Mouse (Mus musculus): ENCODE measurements around the gene Crxos. TPM values are rescaled to one million over a fixed set of nuclear protein-coding genes. Genes with fewer than 3 reads are reported as not detected.
"Not testable (repeated sequence)": the region's sequence is repeated elsewhere in the genome, so short reads cannot be mapped to it uniquely, and the experiment has no call there.

The Crxos gene
- polyA plus RNA-seq, 1 experiment from 2014 or later = not detected

DNA sequence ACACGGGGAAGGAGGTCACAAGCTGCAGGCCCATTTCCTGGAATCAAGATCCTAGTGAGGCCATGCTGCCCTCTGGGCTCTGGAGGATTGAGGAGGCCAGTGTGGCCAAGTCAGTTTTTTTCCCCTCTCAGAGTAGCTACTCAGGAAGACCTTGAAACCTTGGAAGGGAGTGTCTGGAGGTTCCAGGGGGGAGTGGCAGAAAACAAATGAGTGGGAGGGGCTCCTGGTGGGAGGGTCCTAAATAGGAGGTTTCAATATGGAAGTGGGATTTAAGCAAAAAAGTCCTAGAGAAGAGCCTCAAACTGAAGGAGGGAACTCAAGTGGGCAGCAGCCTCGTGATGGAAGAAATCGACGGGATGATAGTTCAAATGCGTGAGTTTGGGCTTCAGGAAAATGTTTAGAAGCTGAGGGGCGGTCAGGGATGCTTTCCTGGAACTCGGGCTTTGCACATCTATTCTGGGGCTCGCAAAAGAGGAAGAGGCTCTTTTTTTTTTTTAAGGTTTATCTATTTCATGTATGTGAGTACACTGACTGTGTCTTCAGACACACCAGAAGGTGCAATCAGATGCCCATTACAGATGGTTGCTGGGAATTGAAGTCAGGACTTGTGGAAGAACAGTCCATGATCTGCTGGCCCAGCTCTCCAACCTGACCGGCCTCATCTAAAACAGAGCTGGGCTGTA, 19.1 kb downstream of the Crxos start:
- no peak overlapping the region for H3K4me2 ChIP-seq (replicated peaks; ENCODE audit: low read depth, low read length)
- H3K27me3 ChIP-seq (ENCODE audit: control insufficient read depth, insufficient read depth, low read length) = no peaks in the 10 kb centered on the region
- no peak for ATAC-seq (ENCODE audit: insufficient number of reproducible peaks, insufficient read depth, low FRiP score, low read depth)
- 75% methylated on average over 9 of the region's 9 CpGs for WGBS
- H3K36me3 ChIP-seq (ENCODE audit: control insufficient read depth, insufficient read depth, low read length) = no peaks in the 10 kb centered on the region
- no peak overlapping the region for H3K4me3 ChIP-seq (ENCODE audit: low read depth, low read length)
- no peaks in the 10 kb centered on the region for H3K4me1 ChIP-seq (ENCODE audit: control insufficient read depth, insufficient read depth, low read length)
- no peak overlapping the region for H3K9ac ChIP-seq (replicated peaks; ENCODE audit: low read depth, low read length)
- no peak overlapping the region for H3K27ac ChIP-seq (ENCODE audit: low read length)
- H3K9me3 ChIP-seq (ENCODE audit: control insufficient read depth, low read depth, low read length) = no peaks in the 10 kb centered on the region

DNA sequence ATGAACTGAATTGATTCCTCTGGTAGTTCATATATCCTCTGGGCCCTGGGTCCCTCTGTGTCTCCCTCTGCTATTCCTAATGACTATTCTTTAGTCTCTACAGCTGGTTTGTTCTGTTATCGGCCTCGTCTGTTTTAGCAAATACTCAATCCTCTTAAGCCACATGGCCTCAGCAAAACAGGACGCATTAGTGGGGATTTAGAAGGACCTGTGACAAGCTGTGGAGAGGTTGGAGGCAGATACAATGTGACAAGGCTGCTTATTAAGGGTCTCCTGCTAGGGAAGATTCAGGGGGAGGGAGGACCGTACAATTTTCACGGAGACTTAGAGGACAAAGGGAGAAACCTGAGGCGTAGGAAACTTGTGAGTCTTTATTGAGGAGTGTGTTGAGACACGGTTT, 23.4 kb downstream of the Crxos start:
- H3K4me1 ChIP-seq (ENCODE audit: control insufficient read depth, insufficient read depth, low read length) = no peaks in the 10 kb centered on the region
- ATAC-seq (ENCODE audit: insufficient number of reproducible peaks, insufficient read depth, low FRiP score, low read depth) = no peak
- 74% methylated on average over 7 of the region's 7 CpGs for WGBS
- no peak overlapping the region for H3K4me3 ChIP-seq (ENCODE audit: low read depth, low read length)
- H3K27me3 ChIP-seq (ENCODE audit: control insufficient read depth, insufficient read depth, low read length) = no peaks in the 10 kb centered on the region
- no peak overlapping the region for H3K4me2 ChIP-seq (replicated peaks; ENCODE audit: low read depth, low read length)
- no peak overlapping the region for H3K9ac ChIP-seq (replicated peaks; ENCODE audit: low read depth, low read length)
- H3K27ac ChIP-seq (ENCODE audit: low read length) = no peak overlapping the region
- H3K36me3 ChIP-seq (ENCODE audit: control insufficient read depth, insufficient read depth, low read length) = no peaks in the 10 kb centered on the region
- H3K9me3 ChIP-seq (ENCODE audit: control insufficient read depth, low read depth, low read length) = no peaks in the 10 kb centered on the region

DNA sequence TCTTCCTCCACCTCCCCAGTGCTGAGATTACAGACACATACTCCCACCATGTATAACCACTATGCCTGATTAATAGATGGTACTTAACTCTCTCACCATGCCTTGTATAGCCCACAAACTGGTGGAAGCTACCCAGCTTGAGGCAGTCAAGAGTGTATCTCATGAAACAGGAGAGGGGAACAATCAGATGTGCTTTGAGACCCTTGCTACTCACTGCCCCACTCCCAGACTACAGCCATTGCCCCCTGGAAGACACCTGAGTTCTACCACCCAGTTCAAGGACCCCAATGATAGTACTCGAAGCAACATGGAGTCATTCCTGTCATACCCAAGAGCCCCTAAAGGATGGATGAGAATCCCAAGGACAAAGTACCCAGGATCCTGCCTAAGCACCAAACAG, 24.2 kb downstream of the Crxos start:
- no peaks in the 10 kb centered on the region for H3K27me3 ChIP-seq (ENCODE audit: control insufficient read depth, insufficient read depth, low read length)
- WGBS = 82% methylated on average over 1 of the region's 1 CpGs
- H3K27ac ChIP-seq (ENCODE audit: low read length) = no peak overlapping the region
- H3K9ac ChIP-seq (replicated peaks; ENCODE audit: low read depth, low read length) = no peak overlapping the region
- H3K4me1 ChIP-seq (ENCODE audit: control insufficient read depth, insufficient read depth, low read length) = no peaks in the 10 kb centered on the region
- H3K36me3 ChIP-seq (ENCODE audit: control insufficient read depth, insufficient read depth, low read length) = no peaks in the 10 kb centered on the region
- H3K4me2 ChIP-seq (replicated peaks; ENCODE audit: low read depth, low read length) = no peak overlapping the region
- H3K4me3 ChIP-seq (ENCODE audit: low read depth, low read length) = no peak overlapping the region
- no peaks in the 10 kb centered on the region for H3K9me3 ChIP-seq (ENCODE audit: control insufficient read depth, low read depth, low read length)
- no peak for ATAC-seq (ENCODE audit: insufficient number of reproducible peaks, insufficient read depth, low FRiP score, low read depth)

DNA sequence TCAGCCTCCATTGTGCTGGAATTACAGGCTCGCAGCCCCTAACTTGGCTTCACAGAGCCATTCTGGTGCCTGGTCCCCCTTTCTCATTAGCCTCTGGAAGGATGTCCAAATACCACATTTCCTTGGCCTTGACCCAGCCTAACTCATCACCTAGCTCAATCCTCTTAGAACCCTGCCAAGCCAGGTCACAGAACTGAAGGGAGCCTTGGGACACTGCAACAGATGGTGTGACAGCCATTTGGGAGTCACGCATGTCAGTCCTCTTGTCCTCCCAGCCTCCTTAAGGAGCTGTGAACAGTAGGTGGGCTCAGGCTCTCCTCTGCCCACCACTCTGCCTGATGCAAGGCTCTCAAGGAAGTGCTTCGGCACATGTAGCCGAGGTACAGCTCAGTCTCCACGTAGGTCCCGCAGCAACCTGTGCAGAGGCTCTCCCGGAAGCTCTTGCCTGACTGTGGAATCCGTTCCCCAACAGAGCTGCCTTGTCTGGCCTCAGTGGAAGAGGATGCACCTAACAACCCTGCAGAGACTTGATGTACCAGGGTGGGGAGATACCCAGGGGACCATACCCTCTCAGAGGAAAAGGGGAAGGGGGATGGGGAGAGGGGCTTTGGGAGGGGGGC, 25.7 kb downstream of the Crxos start:
- no peak overlapping the region for H3K4me2 ChIP-seq (replicated peaks; ENCODE audit: low read depth, low read length)
- H3K4me1 ChIP-seq (ENCODE audit: control insufficient read depth, insufficient read depth, low read length) = no peaks in the 10 kb centered on the region
- H3K27me3 ChIP-seq (ENCODE audit: control insufficient read depth, insufficient read depth, low read length) = no peaks in the 10 kb centered on the region
- no peak overlapping the region for H3K27ac ChIP-seq (ENCODE audit: low read length)
- no peak overlapping the region for H3K4me3 ChIP-seq (ENCODE audit: low read depth, low read length)
- H3K9me3 ChIP-seq (ENCODE audit: control insufficient read depth, low read depth, low read length) = no peaks in the 10 kb centered on the region
- ATAC-seq (ENCODE audit: insufficient number of reproducible peaks, insufficient read depth, low FRiP score, low read depth) = no peak
- H3K36me3 ChIP-seq (ENCODE audit: control insufficient read depth, insufficient read depth, low read length) = no peaks in the 10 kb centered on the region
- no peak overlapping the region for H3K9ac ChIP-seq (replicated peaks; ENCODE audit: low read depth, low read length)
- WGBS = 66% methylated on average over 8 of the region's 8 CpGs

DNA sequence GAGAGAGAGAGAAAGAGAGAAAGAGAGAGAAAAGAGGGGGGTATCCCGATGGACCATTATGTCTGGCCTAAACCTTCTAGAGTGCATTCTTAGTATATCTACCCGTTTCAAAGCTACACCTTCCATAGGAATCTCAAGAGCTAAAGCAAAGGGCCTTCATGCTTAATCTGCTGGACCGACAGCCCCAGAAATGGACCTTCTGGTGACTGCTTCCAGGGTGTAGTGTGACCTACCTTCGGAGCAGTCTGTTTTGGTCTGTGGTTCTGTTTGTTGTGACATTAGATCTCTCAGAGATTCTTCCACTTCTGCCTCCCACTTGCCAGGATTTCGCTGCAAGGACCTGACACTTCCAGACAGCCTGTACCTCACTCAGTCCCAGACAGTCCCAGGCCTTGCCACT, 28.1 kb downstream of the Crxos start:
- H3K27ac ChIP-seq (ENCODE audit: low read length) = no peak overlapping the region
- no peaks in the 10 kb centered on the region for H3K27me3 ChIP-seq (ENCODE audit: control insufficient read depth, insufficient read depth, low read length)
- no peaks in the 10 kb centered on the region for H3K9me3 ChIP-seq (ENCODE audit: control insufficient read depth, low read depth, low read length)
- no peak overlapping the region for H3K9ac ChIP-seq (replicated peaks; ENCODE audit: low read depth, low read length)
- no peaks in the 10 kb centered on the region for H3K36me3 ChIP-seq (ENCODE audit: control insufficient read depth, insufficient read depth, low read length)
- 80% methylated on average over 5 of the region's 5 CpGs for WGBS
- H3K4me1 ChIP-seq (ENCODE audit: control insufficient read depth, insufficient read depth, low read length) = no peaks in the 10 kb centered on the region
- H3K4me3 ChIP-seq (ENCODE audit: low read depth, low read length) = no peak overlapping the region
- ATAC-seq (ENCODE audit: insufficient number of reproducible peaks, insufficient read depth, low FRiP score, low read depth) = no peak
- no peak overlapping the region for H3K4me2 ChIP-seq (replicated peaks; ENCODE audit: low read depth, low read length)

DNA sequence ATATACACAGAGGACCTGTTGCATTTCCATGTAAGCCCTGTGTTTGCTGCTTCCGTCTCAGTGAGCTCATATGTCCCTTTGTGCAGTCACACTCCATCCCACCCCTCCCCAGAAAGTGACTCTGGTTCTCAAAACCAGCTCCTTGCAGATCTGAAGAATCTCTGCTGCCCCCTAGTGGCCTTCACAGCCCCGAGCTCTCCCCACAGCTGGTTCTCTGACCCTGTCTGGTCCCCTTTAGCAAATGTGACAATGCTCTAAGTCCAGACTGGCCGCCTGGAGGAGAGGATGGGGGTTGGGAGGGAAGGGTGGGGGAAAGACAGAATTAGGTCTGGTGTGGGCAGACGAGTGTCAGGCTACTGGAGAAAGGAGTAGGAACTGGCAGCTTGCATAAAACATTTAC, 29.8 kb downstream of the Crxos start:
- Histone ChIP-seq H3K4me1 (ENCODE audit: control insufficient read depth, insufficient read depth, low read length) (no peaks in the 10 kb centered on the region), H3K9me3 (ENCODE audit: control insufficient read depth, low read depth, low read length) (no peaks in the 10 kb centered on the region), H3K36me3 (ENCODE audit: control insufficient read depth, insufficient read depth, low read length) (peaks cover 8% of the 10 kb centered on the region; the same call in 1 of the 2 replicates), H3K9ac (replicated peaks; ENCODE audit: low read depth, low read length) (no peak overlapping the region), H3K4me2 (replicated peaks; ENCODE audit: low read depth, low read length) (no peak overlapping the region), H3K27ac (ENCODE audit: low read length) (no peak overlapping the region), H3K4me3 (ENCODE audit: low read depth, low read length) (no peak overlapping the region), H3K27me3 (ENCODE audit: control insufficient read depth, insufficient read depth, low read length) (no peaks in the 10 kb centered on the region)
- WGBS = under 1% methylated on average over 4 of the region's 4 CpGs
- ATAC-seq (ENCODE audit: insufficient number of reproducible peaks, insufficient read depth, low FRiP score, low read depth) = peak; percentile 71

DNA sequence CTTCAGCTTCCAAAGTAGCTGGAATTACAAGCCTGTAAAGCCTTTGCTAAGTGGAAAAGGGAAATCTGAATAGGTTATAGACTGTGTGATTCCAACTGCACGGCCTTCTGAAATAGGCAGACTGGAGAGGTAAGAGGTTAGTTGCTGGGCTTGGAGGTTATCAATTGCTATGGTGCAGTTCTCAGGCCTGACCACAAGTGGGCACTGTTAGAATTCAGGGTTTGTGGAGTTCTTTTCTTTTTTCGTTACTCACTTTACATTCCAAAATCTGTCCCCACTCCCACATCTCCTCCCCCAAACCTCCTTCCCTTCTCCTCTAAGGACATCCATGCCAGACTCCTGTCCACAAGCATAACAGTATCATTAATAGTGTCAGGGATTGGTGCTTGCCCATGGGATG, 31.8 kb downstream of the Crxos start:
- Histone ChIP-seq H3K27ac (ENCODE audit: low read length) (no peak overlapping the region), H3K4me2 (replicated peaks; ENCODE audit: low read depth, low read length) (no peak overlapping the region), H3K9ac (replicated peaks; ENCODE audit: low read depth, low read length) (no peak overlapping the region), H3K27me3 (ENCODE audit: control insufficient read depth, insufficient read depth, low read length) (no peaks in the 10 kb centered on the region), H3K36me3 (ENCODE audit: control insufficient read depth, insufficient read depth, low read length) (peaks cover 23% of the 10 kb centered on the region; the same call in 1 of the 2 replicates), H3K4me1 (ENCODE audit: control insufficient read depth, insufficient read depth, low read length) (no peaks in the 10 kb centered on the region), H3K9me3 (ENCODE audit: control insufficient read depth, low read depth, low read length) (no peaks in the 10 kb centered on the region), H3K4me3 (ENCODE audit: low read depth, low read length) (no peak overlapping the region)
- WGBS = 42% methylated on average over 2 of the region's 2 CpGs
- no peak for ATAC-seq (ENCODE audit: insufficient number of reproducible peaks, insufficient read depth, low FRiP score, low read depth)

DNA sequence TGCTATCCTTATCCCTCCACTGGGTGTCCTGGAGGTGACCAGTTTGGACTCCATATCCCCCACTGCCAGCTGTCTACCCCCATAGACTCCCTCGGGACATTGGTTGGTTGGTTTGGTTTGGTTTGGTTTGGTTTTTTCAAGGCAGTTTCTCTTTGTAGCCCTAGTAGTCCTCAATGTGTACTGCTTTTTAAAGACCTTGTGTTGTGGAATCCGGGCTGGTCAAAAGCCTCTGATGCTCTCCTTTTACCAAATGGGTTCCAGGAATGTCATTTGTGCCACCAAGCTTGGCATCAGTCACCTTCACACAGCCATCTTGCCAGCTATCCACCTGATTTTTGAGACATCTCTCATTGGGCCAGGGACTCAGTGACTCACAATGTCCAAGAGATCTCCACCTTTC, 32.3 kb downstream of the Crxos start:
- no peaks in the 10 kb centered on the region for H3K9me3 ChIP-seq (ENCODE audit: control insufficient read depth, low read depth, low read length)
- H3K4me3 ChIP-seq (ENCODE audit: low read depth, low read length) = no peak overlapping the region
- peaks cover 28% of the 10 kb centered on the region for H3K36me3 ChIP-seq (ENCODE audit: control insufficient read depth, insufficient read depth, low read length)
- ATAC-seq (ENCODE audit: insufficient number of reproducible peaks, insufficient read depth, low FRiP score, low read depth) = no peak
- no peak overlapping the region for H3K27ac ChIP-seq (ENCODE audit: low read length)
- no peak overlapping the region for H3K4me2 ChIP-seq (replicated peaks; ENCODE audit: low read depth, low read length)
- WGBS = 78% methylated on average over 2 of the region's 2 CpGs
- H3K27me3 ChIP-seq (ENCODE audit: control insufficient read depth, insufficient read depth, low read length) = no peaks in the 10 kb centered on the region
- H3K9ac ChIP-seq (replicated peaks; ENCODE audit: low read depth, low read length) = no peak overlapping the region
- no peaks in the 10 kb centered on the region for H3K4me1 ChIP-seq (ENCODE audit: control insufficient read depth, insufficient read depth, low read length)

DNA sequence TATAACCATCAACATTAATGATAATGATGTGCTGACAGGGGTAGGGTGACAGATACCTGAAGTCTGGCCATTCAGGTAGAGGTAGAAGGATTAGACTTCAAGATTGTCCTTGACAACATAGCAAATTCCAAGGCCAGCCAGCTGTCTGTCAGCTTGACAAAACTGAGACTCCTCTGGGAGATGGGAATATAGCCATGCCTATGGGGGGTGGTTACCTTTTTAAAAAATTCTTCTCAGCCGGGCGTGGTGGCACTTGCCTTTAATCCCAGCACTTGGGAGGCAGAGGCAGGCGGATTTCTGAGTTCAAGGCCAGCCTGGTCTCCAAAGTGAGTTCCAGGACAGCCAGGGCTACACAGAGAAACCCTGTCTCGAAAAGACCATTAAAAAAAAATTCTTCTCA, 33.3 kb downstream of the Crxos start:
- H3K4me2 ChIP-seq (replicated peaks; ENCODE audit: low read depth, low read length); H3K4me3 ChIP-seq (ENCODE audit: low read depth, low read length); H3K9me3 ChIP-seq (ENCODE audit: control insufficient read depth, low read depth, low read length); ATAC-seq (ENCODE audit: insufficient number of reproducible peaks, insufficient read depth, low FRiP score, low read depth); H3K4me1 ChIP-seq (ENCODE audit: control insufficient read depth, insufficient read depth, low read length); H3K27ac ChIP-seq (ENCODE audit: low read length); H3K9ac ChIP-seq (replicated peaks; ENCODE audit: low read depth, low read length); H3K27me3 ChIP-seq (ENCODE audit: control insufficient read depth, insufficient read depth, low read length): not testable (repeated sequence)
- H3K36me3 ChIP-seq (ENCODE audit: control insufficient read depth, insufficient read depth, low read length) = peaks cover 30% of the 10 kb centered on the region
- WGBS = 81% methylated on average over 4 of the region's 4 CpGs
